Mouse (Mus musculus): ENCODE results near the gene Grasp.

DNA sequence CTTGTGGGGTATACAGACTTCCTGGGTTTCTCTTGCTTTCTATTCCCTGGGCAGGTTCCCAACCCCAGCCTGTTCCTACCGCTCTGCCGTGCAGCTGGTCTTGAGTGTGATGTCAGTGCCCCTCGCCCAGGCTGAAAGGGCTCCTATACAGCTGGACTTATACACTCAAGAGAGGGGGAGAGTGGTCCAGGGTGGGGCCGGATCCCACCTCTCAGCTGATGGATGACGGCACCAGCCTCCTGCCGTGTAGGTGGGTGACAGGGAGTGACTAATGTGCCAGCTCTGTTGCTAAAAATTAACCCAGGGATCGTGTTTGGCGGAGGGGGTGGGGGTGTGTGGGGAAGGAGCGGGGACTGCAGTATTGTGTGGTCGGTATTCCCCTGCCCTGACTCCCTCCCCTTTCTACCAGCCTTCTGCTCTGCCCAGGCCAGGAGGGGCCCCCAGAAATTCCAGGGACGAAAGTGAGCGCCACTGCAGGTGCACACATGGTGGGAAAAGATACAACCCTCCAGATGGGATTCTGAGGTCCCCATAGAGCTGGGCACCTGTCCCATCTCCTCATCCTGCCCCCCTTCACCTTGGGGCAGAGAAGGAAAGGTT lies 11.8 kb downstream of the Grasp start:
- TF ChIP-seq ZMIZ1 (IDR thresholded peaks at IDR 0.05; ENCODE audit: low read depth, low read length) (no peak), POLR2A (IDR thresholded peaks at IDR 0.05; ENCODE audit: control insufficient read depth in 1 of 2, insufficient read depth in 1 of 2, low read depth in 1 of 2, low read length in 2 of 2, poor library complexity in 1 of 2) (no peak), ZKSCAN1 (IDR thresholded peaks at IDR 0.05; ENCODE audit: low read depth, low read length) (no peak), CTCF (IDR thresholded peaks at IDR 0.05 in 2 of 3, conservative IDR thresholded peaks at IDR 0.05 in 1 of 3; ENCODE audit: control insufficient read depth in 1 of 3, insufficient read depth in 1 of 3, low read depth in 2 of 3, low read length in 3 of 3, poor library complexity in 1 of 3, severe bottlenecking in 1 of 3) (no peak), EP300 (IDR thresholded peaks at IDR 0.05; ENCODE audit: low read depth in 1 of 2, low read length in 2 of 2) (no peak), ZNF384 (IDR thresholded peaks at IDR 0.05; ENCODE audit: low read depth, low read length) (no peak), USF1 (IDR thresholded peaks at IDR 0.05; ENCODE audit: low read depth, low read length) (no peak), TAL1 (IDR thresholded peaks at IDR 0.05; ENCODE audit: low read length) (no peak), TCF12 (IDR thresholded peaks at IDR 0.05; ENCODE audit: low read depth, low read length) (no peak), POLR2AphosphoS2 (IDR thresholded peaks at IDR 0.05; ENCODE audit: low read length) (no peak), ZC3H11A (IDR thresholded peaks at IDR 0.05; ENCODE audit: low read depth, low read length) (no peak)
